Mouse (Mus musculus) heart, postnatal 36 days (tissue): ENCODE measurements at regions not wholly inside any gene's neighbourhood (a gene's known extent, or its start where the extent isn't known, plus 50 kb on each side); places are given as distances from the start of the nearest gene placed in this dataset.

Experiments
- DNase-seq, 2 experiments: peaks; one replicate each; pipeline ENCODE4 v3.0.0; 2021 to 2022
- intact Hi-C: fragments of 180-260 bp; cut with DNase I; formaldehyde crosslinking; loops from one replicate; pipeline ENCODE4 v1.15.1; 2025

- no peak for DNase-seq
- intact Hi-C loops = no loop called here
Observed at GRCm38 (mm10) chr13:99647661-99648204, 131.4 kb upstream of the Map1b start.

- no peak for DNase-seq
- intact Hi-C loops = no loop called here
Observed at GRCm38 (mm10) chr13:99644771-99645170, 128.4 kb upstream of the Map1b start.

GRCm38 (mm10) chr13:99642811-99643210, 126.5 kb upstream of the Map1b start:
- DNase-seq = no peak
- intact Hi-C loops = no loop called here

GRCm38 (mm10) chr13:99642301-99642700, 126.0 kb upstream of the Map1b start:
- intact Hi-C loops = no loop called here
- peak; percentile 15 to 17 for DNase-seq

GRCm38 (mm10) chr13:99641386-99642165, 125.2 kb upstream of the Map1b start:
- intact Hi-C loops = no loop called here
- peak; percentile 4 to 14 for DNase-seq

GRCm38 (mm10) chr13:99632706-99633105, 116.4 kb upstream of the Map1b start:
- intact Hi-C loops = no loop called here

GRCm38 (mm10) chr13:99630800-99631199, 114.5 kb upstream of the Map1b start:
- intact Hi-C loops = no loop called here
- DNase-seq = no peak

More at GRCm38 (mm10) chr13:99632706-99633105, 116.4 kb upstream of the Map1b start:
- no peak for DNase-seq

- intact Hi-C loops = no loop called here
- no peak for DNase-seq
Observed at GRCm38 (mm10) chr13:99630356-99630755, 114.0 kb upstream of the Map1b start.

GRCm38 (mm10) chr13:99625196-99625595, 108.9 kb upstream of the Map1b start:
- intact Hi-C loops = no loop called here
- DNase-seq = no peak

GRCm38 (mm10) chr13:99618332-99618731, 102.0 kb upstream of the Map1b start:
- intact Hi-C loops = no loop called here
- no peak for DNase-seq

GRCm38 (mm10) chr13:99617457-99617856, 101.1 kb upstream of the Map1b start:
- intact Hi-C loops = no loop called here
- DNase-seq = no peak

- intact Hi-C loops = no loop called here
- no peak for DNase-seq
Observed at GRCm38 (mm10) chr13:99611715-99612494, 95.6 kb upstream of the Map1b start.

- DNase-seq = peak in 1 of 2 experiments; percentile 7
- intact Hi-C loops = no loop called here
Observed at GRCm38 (mm10) chr13:99610498-99610897, 94.2 kb upstream of the Map1b start.

- DNase-seq = no peak
- intact Hi-C loops = loop anchor here (5.0 kb wide), 2 partner anchors 228 to 232 kb away; no protein-coding TSS in a partner anchor
Observed at GRCm38 (mm10) chr13:99609151-99610146, 93.1 kb upstream of the Map1b start.

GRCm38 (mm10) chr13:99608591-99608990, 92.3 kb upstream of the Map1b start:
- DNase-seq = no peak
- intact Hi-C loops = loop anchor here (5.0 kb wide), 2 partner anchors 229 to 231 kb away; no protein-coding TSS in a partner anchor

- no peak for DNase-seq
- intact Hi-C loops = loop anchor here (5.0 kb wide), 2 partner anchors 230 kb away; no protein-coding TSS in a partner anchor
Observed at GRCm38 (mm10) chr13:99607208-99607607, 90.9 kb upstream of the Map1b start.

GRCm38 (mm10) chr13:99606606-99606990, 90.3 kb upstream of the Map1b start:
- intact Hi-C loops = loop anchor here (5.0 kb wide), 2 partner anchors 229 to 231 kb away; no protein-coding TSS in a partner anchor
- no peak for DNase-seq

GRCm38 (mm10) chr13:99605866-99606605, 89.7 kb upstream of the Map1b start:
- no peak for DNase-seq
- intact Hi-C loops = loop anchor here (5.0 kb wide), 2 partner anchors 229 to 231 kb away; no protein-coding TSS in a partner anchor

GRCm38 (mm10) chr13:99597891-99598290, 81.6 kb upstream of the Map1b start:
- intact Hi-C loops = no loop called here
- no peak for DNase-seq
